Mouse (Mus musculus) intestine, postnatal 0 days (tissue): Measurements from ENCODE around the gene Magix. TPM values are rescaled to one million over a fixed set of nuclear protein-coding genes. Genes with fewer than 3 reads are reported as not detected.
A peak's percentile ranks its signal among the peaks of the same experiment; 100 is the strongest.

Experiments
- ATAC-seq: fragments of 200-750 bp; cut with Nextera tagmentation; 2 replicates; pipeline ENCODE4 v1.8.0; 2017; ENCODE audit warnings: mild to moderate bottlenecking, moderate TSS enrichment, moderate library complexity
- H3K27ac ChIP-seq: fragments of 300-500 bp; sonication (generic); 2 replicates; pipeline ENCODE4 v1.5.1; 2014; ENCODE audit warnings: mild to moderate bottlenecking, low read depth, low read length, moderate library complexity
- H3K27me3 ChIP-seq: fragments of 300-500 bp; sonication (generic); replicated peaks from 2 replicates; pipeline ENCODE4 v1.6.1; 2014; ENCODE audit warnings: low read length, mixed read lengths; ENCODE audit not compliant: control insufficient read depth, insufficient read depth
- H3K36me3 ChIP-seq: fragments of 300-500 bp; sonication (generic); 2 replicates; pipeline ENCODE4 v1.6.1; 2014; ENCODE audit warnings: mild to moderate bottlenecking, moderate library complexity; ENCODE audit not compliant: control insufficient read depth, insufficient read depth
- H3K4me1 ChIP-seq: fragments of 300-500 bp; sonication (generic); replicated peaks from 2 replicates; pipeline ENCODE4 v1.6.1; 2014; ENCODE audit warnings: antibody characterized with exemption, low read length, mixed read lengths; ENCODE audit not compliant: control insufficient read depth, insufficient read depth
- H3K4me2 ChIP-seq: fragments of 300-500 bp; sonication (generic); replicated peaks from 2 replicates; pipeline ENCODE4 v1.6.1; 2014; ENCODE audit warnings: low read depth, mild to moderate bottlenecking, moderate library complexity
- H3K4me3 ChIP-seq: fragments of 300-500 bp; sonication (generic); 2 replicates; pipeline ENCODE4 v1.5.1; 2014; ENCODE audit warnings: low read depth, low read length
- H3K9ac ChIP-seq: fragments of 300-500 bp; sonication (generic); 2 replicates; pipeline ENCODE4 v1.6.1; 2014; ENCODE audit warnings: mild to moderate bottlenecking, low read depth, low read length
- H3K9me3 ChIP-seq: fragments of 300-500 bp; sonication (generic); 2 replicates; pipeline ENCODE4 v1.6.1; 2016; ENCODE audit warnings: mixed run types; ENCODE audit not compliant: control insufficient read depth
- CTCF ChIP-seq: sonication (generic); IDR thresholded peaks from 2 replicates; pipeline ENCODE4 v1.5.1; 2016; ENCODE audit warnings: low read depth, mild to moderate bottlenecking, control low read depth, antibody characterized with exemption, moderate library complexity
- WGBS: fragments of 180-500 bp; shearing (Covaris S2); extraction: QIAGEN DNeasy Blood & Tissue Kit; methylation state at CpG from one replicate; pipeline ENCODE4 v1.1.7; 2014; 5-methylcytosine and 5-hydroxymethylcytosine counted together
- polyA plus RNA-seq: library from polyadenylated mRNA; unstranded; fragments of >200 nt; fragmentation: Nextera tagmentation; extraction: Ambion mirVana; gene quantifications from 2 replicates; pipeline ENCODE4 v1.2.1, GENCODE M21; 2015

The Magix gene
- polyA plus RNA-seq, 1 experiment from 2014 or later, result 1.4 TPM

DNA sequence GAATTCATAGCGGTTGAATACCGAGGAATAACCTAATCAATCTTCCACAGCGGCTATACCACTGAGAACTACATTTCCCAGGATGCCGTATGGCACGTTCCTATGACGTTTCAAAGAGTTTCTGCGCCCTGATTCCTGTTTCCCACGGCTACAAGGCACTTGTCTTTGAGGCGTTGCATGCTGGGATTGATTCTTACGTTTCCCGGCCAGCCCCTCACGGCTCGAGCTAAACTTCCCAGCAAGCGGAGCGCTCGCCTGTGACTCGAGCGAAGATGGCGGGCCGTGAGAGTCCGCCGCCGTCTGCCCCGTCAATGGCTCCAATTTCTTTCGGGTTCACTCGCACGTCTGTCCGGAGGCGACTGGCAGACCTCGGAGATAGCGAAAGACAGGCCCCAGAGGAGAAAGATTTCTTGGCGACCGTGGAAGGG is 15.9 kb upstream of the Magix start, which contains the start of gene Gpkow:
Gene Gpkow (plus strand): TSS at position 178 of the 428 bp plus-strand sequence.
- 17% methylated on average over 33 of the region's 33 CpGs for WGBS
- Histone ChIP-seq H3K9ac (peak within 1 kb of the TSS; percentile 50; the same call in 1 of the 2 replicates), H3K9me3 (no peaks in the 10 kb centered on the region), H3K27ac (peak within 1 kb of the TSS; percentile 28; the same call in 1 of the 2 replicates), H3K4me1 (no peaks in the 10 kb centered on the region), H3K4me3 (peak within 1 kb of the TSS; percentile 54), H3K36me3 (peaks cover 6% of the 10 kb centered on the region; the same call in 1 of the 2 replicates), H3K4me2 (peak within 1 kb of the TSS; percentile 60), H3K27me3 (no peaks in the 10 kb centered on the region)
- ATAC-seq, result peak; percentile 92
- no peak for TF ChIP-seq CTCF

DNA sequence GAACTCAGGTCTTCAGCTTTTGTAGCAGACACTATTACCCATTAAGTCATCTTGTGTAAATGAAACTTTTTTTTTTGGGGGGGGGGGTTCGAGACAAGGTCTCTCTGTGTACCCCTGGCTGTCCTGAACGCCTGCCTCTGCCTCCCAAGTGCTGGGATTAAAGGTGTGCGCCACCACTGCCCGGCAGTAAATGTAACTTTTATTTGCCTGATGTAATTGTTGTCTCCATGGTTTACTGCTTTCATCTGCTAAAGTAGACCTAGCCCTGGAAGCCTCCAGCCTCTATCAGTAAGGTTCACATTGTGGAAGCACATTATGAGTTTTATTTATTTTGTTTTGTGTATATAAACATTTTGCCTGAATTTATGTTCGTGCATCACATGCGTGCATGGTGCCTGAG is 15.5 kb upstream of the Magix start:
- ATAC-seq, result peak; percentile 35
- 45% methylated on average over 6 of the region's 6 CpGs for WGBS
- H3K4me1 ChIP-seq, result no peaks in the 10 kb centered on the region
- 0 out of 2 replicates have a peak, but pooled peaks cover 2% of the 10 kb centered on the region for H3K36me3 ChIP-seq
- no peak for TF ChIP-seq CTCF
- no peak overlapping the region for H3K9ac ChIP-seq
- no peaks in the 10 kb centered on the region for H3K27me3 ChIP-seq
- peak overlapping the region; percentile 44 for H3K4me2 ChIP-seq
- H3K27ac ChIP-seq, result no peak overlapping the region
- H3K4me3 ChIP-seq, result peak overlapping the region; percentile 54; the same call in 1 of the 2 replicates
- no peaks in the 10 kb centered on the region for H3K9me3 ChIP-seq

DNA sequence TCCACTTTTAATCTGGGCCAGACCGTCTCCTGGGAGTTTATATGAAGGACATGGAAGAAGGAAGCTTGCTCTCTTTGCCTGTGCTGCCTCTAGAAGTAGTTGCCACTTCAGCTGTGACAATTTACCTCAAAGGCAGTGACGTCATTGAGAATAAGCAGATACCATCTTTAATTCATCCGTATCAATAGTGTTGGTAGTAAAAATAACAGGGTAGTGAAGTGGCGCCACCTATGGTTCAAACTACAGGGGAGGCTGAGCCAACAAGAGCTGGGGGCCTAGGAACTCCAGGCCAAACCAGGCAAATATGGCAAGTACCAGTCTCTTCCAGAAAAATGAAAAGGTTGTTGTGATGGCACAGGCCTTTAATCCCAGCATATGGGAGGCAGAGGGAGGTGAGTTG is 11.8 kb upstream of the Magix start:
- no peak overlapping the region for H3K27ac ChIP-seq
- H3K36me3 ChIP-seq, result no peaks in the 10 kb centered on the region
- no peak overlapping the region for H3K9ac ChIP-seq
- no peak for ATAC-seq
- no peaks in the 10 kb centered on the region for H3K9me3 ChIP-seq
- H3K4me3 ChIP-seq, result no peak overlapping the region
- H3K4me2 ChIP-seq, result no peak overlapping the region
- H3K27me3 ChIP-seq, result no peaks in the 10 kb centered on the region
- TF ChIP-seq CTCF, result peak; percentile 70
- no peaks in the 10 kb centered on the region for H3K4me1 ChIP-seq
- 29% methylated on average over 4 of the region's 4 CpGs for WGBS

GRCm38 (mm10) chrX:7690486-7690885 is 9.4 kb upstream of the Magix start:
- Histone ChIP-seq H3K27ac (no peak overlapping the region), H3K36me3 (no peaks in the 10 kb centered on the region), H3K4me3 (no peak overlapping the region), H3K9me3 (no peaks in the 10 kb centered on the region), H3K9ac (no peak overlapping the region), H3K4me1 (no peaks in the 10 kb centered on the region), H3K27me3 (no peaks in the 10 kb centered on the region), H3K4me2 (no peak overlapping the region)
- TF ChIP-seq CTCF, result no peak
- WGBS, result 59% methylated on average over 3 of the region's 3 CpGs
- no peak for ATAC-seq

DNA sequence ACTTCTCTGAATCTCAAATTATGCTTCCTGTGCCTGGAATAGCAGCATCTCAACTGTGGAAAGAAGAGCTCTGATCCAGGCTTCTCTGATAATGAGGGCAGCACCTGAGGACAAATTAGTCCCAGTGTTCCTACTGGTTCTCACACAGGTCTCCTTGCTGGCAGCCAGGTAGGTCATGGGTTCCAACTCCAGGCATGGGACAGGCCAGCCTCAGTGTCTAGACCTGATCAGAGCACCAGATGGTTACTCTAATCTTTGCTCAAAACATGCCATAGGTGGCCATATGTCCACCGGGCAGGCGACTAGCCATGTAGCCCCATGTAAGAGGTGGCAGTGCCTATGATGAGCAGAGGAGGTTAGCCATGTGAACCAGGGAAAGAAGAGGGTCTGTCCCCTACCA is 7.3 kb upstream of the Magix start:
- Histone ChIP-seq H3K4me3 (no peak overlapping the region), H3K27me3 (no peaks in the 10 kb centered on the region), H3K27ac (no peak overlapping the region), H3K36me3 (no peaks in the 10 kb centered on the region), H3K9me3 (no peaks in the 10 kb centered on the region), H3K4me1 (no peaks in the 10 kb centered on the region), H3K9ac (no peak overlapping the region), H3K4me2 (no peak overlapping the region)
- WGBS, result 86% methylated on average over 2 of the region's 2 CpGs
- no peak for TF ChIP-seq CTCF
- ATAC-seq, result no peak

DNA sequence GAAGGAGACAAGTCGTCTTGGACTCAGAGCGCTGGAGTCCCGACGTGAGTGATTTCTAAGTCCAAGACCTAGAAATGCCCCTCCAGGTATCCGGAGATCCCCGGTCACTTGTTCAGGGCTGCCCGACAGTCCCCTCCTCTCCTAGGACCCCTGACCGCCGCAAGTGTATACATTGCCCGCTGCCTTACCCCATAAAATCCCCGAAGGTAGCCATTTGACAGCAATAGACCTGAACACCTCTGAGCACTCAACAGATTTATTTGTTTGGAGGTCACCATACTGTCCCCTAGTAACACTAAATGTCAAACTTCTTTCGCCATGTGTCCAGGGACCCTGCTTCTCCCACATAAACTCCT is 1.0 kb downstream of the Magix start:
- Histone ChIP-seq H3K9ac (no peak overlapping the region), H3K27me3 (no peaks in the 10 kb centered on the region), H3K4me3 (peak overlapping the region; percentile 18), H3K4me1 (no peaks in the 10 kb centered on the region), H3K9me3 (no peaks in the 10 kb centered on the region), H3K4me2 (peak overlapping the region; percentile 62), H3K27ac (no peak overlapping the region), H3K36me3 (no peaks in the 10 kb centered on the region)
- 26% methylated on average over 12 of the region's 12 CpGs for WGBS
- ATAC-seq, result no peak
- no peak for TF ChIP-seq CTCF
